Mouse (Mus musculus) embryo, embryonic 10 days (tissue): ENCODE measurements at regions not wholly inside any gene's neighbourhood (a gene's known extent, or its start where the extent isn't known, plus 50 kb on each side); places are given as distances from the start of the nearest gene placed in this dataset.

ENCODE experiments used
- DNase-seq: peaks from one replicate; pipeline ENCODE4 v3.0.0-alpha.2; 2015; ENCODE audit warnings: low spot score

- DNase-seq: no peak
These were observed 407.6 kb downstream of the Atp6ap1l start for GRCm38 (mm10) chr13:90497573-90497972.

DNA sequence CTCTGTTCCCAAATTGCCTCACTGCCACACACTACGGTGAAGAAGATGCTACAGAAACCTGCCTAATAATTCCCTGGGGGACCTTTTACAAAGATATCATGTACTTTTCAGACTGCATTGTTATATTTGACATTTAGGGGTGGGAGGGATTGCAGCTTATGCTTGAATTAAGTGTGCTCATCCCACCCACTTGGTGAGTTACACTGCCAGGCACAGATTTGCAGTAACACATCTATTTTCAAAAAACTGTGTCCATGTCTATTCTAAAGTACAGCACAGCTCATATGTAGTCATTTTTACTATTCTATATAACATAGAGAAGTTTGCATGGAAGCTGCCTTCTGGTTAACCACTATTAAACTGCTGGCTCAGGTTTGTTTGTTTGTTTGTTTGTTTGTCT lies 404.3 kb upstream of the Xrcc4 start:
- DNase-seq: no peak

GRCm38 (mm10) chr13:90490991-90491951 lies 401.9 kb upstream of the Xrcc4 start:
- peak; percentile 73 for DNase-seq

- no peak for DNase-seq
These were observed 391.1 kb upstream of the Xrcc4 start for GRCm38 (mm10) chr13:90480484-90480883.

GRCm38 (mm10) chr13:90476880-90477279 lies 387.5 kb upstream of the Xrcc4 start:
- no peak for DNase-seq

DNA sequence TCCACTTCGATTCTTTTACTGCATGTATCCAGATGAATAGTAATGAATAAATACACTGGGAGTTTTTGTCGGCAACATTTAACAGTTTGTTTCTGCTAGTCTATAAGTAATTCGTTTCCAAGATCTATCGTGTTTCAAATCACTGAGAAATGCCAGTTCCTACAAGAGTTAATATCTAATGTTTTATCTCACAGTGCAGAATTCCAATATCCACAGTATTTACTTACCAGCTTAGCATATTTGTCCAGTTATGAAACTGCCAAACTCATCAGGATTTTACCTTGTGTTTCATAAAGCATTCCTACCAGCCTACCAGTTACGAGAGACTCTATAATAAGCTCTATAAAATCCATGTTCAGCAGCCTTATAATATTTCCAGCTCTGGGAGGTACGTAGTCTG lies 385.1 kb upstream of the Xrcc4 start:
- no peak for DNase-seq

DNA sequence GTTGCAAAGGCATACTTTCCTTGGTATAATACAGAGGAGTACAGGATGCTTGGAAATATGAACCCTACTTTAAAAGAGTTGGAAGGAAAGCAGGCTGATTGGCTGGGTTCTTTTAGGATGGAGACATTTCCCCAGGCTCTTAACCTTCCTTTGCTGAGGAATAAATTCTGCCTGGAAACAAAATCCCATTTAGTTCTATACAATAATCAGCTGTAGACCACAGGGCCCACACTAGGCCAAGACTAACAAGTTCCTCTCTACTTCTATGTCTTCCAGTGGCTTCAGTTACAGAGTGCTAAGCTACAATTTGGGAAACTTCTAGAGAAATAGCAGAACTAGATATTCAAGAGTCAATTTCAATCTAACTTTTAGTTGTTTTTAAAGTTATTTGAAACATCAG lies 384.6 kb upstream of the Xrcc4 start:
- no peak for DNase-seq

- no peak for DNase-seq
These were observed 383.8 kb upstream of the Xrcc4 start for GRCm38 (mm10) chr13:90473041-90473825.

GRCm38 (mm10) chr13:90466096-90466495 lies 376.7 kb upstream of the Xrcc4 start:
- peak; percentile 37 for DNase-seq

- no peak for DNase-seq
These were observed 374.6 kb upstream of the Xrcc4 start for GRCm38 (mm10) chr13:90464051-90464450.

DNA sequence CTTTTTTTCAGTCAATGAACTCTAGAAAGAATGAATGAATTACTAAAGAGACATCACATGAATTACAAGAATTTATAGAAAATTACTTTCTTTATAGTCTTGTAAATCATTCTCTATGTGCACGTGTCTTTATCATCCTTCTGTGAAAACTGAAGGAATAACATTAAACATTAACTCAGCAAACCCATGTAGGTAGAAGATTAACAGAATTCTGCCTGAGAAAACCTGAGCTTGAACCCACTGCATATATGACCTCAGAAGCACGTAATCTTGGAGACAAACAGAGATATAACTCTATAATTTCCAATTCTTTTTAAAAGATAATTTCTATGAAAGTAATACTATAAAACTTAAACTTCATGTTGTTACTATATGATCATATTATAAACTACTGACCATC lies 374.0 kb upstream of the Xrcc4 start:
- no peak for DNase-seq

GRCm38 (mm10) chr13:90454631-90455030 lies 365.2 kb upstream of the Xrcc4 start:
- no peak for DNase-seq

GRCm38 (mm10) chr13:90426901-90427300 lies 337.5 kb upstream of the Xrcc4 start:
- DNase-seq: no peak

GRCm38 (mm10) chr13:90425379-90425778 lies 336.0 kb upstream of the Xrcc4 start:
- DNase-seq: peak; percentile 54

DNA sequence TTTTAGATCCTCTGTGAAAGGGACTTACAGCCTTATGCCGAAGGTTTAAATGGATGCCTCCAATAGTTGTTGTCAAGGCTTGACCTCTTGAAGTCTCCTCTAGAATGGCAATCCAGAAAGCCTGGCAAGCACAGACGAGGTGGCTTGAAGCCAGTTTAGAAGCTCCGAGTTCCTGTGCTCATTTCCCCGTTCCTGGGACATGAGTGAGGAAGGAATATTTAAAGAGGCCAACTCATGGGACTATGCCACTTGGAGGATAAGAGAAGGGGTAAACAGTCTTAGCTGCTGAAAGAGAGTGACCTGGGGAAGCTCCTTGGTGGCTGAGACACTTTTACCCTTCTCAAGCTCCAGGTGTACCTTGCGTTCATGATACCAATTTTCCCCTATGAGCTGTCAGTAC lies 335.1 kb upstream of the Xrcc4 start:
- DNase-seq: no peak

GRCm38 (mm10) chr13:90420966-90421365 lies 331.6 kb upstream of the Xrcc4 start:
- DNase-seq: peak; percentile 15

- no peak for DNase-seq
These were observed 315.0 kb upstream of the Xrcc4 start for GRCm38 (mm10) chr13:90404392-90404791.

GRCm38 (mm10) chr13:90402061-90402460 lies 312.7 kb upstream of the Xrcc4 start:
- DNase-seq: no peak

DNA sequence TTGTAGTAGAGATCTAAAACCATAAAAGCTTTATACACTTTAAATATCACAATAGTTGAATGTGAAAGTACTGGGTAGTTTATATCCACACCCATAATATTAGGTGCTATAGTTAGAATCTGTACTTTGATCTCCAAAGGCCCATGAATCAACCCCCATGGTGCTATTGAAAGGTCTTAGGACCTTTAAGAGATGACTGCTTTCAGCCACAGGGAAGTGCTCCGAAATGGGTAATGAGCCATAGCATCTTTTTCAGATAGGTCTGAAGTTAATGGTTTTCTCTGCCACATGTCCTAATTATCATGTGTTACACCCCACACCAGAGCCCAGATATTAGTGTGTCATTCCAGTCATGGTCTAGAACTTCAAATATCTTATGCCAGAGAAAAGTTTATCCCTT lies 312.1 kb upstream of the Xrcc4 start:
- no peak for DNase-seq

- DNase-seq: no peak
These were observed 306.0 kb upstream of the Xrcc4 start for GRCm38 (mm10) chr13:90395274-90396023.

DNA sequence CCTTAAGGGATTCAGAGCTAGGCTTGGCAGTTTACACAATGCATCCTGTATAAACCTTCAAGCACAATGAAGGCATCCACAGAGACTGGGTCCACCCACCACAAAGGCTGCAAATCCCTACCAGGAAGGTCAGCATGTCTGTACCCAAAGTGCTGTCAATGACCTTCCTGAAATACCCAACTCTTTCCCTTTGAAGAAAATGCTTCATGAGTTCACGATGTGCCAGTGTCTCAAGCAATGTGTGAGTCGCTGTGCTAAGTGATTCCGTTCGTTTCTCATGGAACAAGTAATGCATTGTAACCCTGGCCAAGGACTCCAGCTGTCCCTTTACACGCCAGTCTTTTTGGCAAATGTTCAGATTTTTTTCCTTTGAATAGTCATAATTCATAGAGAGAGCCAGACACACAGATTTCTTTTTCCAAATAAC lies 305.4 kb upstream of the Xrcc4 start:
- no peak for DNase-seq

DNA sequence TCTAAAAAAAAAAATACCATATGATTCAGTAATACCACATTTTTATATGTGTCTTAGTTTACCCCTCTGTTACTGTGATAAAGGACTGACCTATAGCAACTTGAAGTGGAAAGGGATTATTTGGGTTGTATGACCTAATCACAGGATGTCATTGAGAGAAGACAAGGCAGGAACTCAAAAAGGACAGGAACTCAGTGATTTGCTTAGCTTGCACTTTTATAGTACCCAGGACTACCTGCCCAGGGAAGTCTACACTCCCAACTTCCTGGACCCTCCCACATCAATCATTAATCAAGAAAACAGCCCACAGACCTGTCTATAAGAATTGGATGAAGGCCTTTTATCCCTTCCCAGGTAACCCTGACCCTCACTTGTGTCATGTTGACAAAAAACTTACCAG lies 303.0 kb upstream of the Xrcc4 start:
- no peak for DNase-seq
